Mouse (Mus musculus): Measurements from ENCODE around the gene Pax7.

GRCm38 (mm10) chr4:139878443-139878842, 45.1 kb upstream of the Pax7 start:
- TF ChIP-seq RCOR1 (conservative IDR thresholded peaks at IDR 0.05; ENCODE audit: low read depth, low read length), result no peak
- TF ChIP-seq BHLHE40 (IDR thresholded peaks at IDR 0.05; ENCODE audit: low read depth, low read length), result no peak
- no peak for TF ChIP-seq POLR2A (IDR thresholded peaks at IDR 0.05; ENCODE audit: low read depth, low read length)
- TF ChIP-seq GABPA (IDR thresholded peaks at IDR 0.05; ENCODE audit: insufficient replicate concordance, low read depth, low read length), result no peak
- TF ChIP-seq EP300 (IDR thresholded peaks at IDR 0.05; ENCODE audit: low read length), result no peak
- no peak for TF ChIP-seq HCFC1 (IDR thresholded peaks at IDR 0.05; ENCODE audit: low read depth, low read length)
- peak in 1 of 2 experiments; percentile 12; a peak in 2 of 4 replicates for TF ChIP-seq CTCF (conservative IDR thresholded peaks at IDR 0.05 in 1 of 2, IDR thresholded peaks at IDR 0.05 in 1 of 2; ENCODE audit: low read depth in 2 of 2, low read length in 2 of 2)
- no peak for TF ChIP-seq MAX (IDR thresholded peaks at IDR 0.05; ENCODE audit: low read length)
- TF ChIP-seq ZNF384 (IDR thresholded peaks at IDR 0.05; ENCODE audit: low read depth, low read length), result no peak
- TF ChIP-seq E2F4 (IDR thresholded peaks at IDR 0.05; ENCODE audit: insufficient replicate concordance, low read depth, low read length), result no peak
- TF ChIP-seq NRF1 (IDR thresholded peaks at IDR 0.05; ENCODE audit: low read depth, low read length), result no peak
- TF ChIP-seq MXI1 (IDR thresholded peaks at IDR 0.05; ENCODE audit: low read depth, low read length), result no peak
- TF ChIP-seq TCF12 (IDR thresholded peaks at IDR 0.05; ENCODE audit: low read depth, low read length), result no peak
- no peak for TF ChIP-seq SIN3A (IDR thresholded peaks at IDR 0.05; ENCODE audit: low read length)

Data from CH12.LX (cell line).